Mouse (Mus musculus) MEL (cell line): ENCODE measurements around the gene Rbfox3. TPM values are rescaled to one million over a fixed set of nuclear protein-coding genes. Genes with fewer than 3 reads are reported as not detected.

Source experiments
- DNase-seq: peaks from one replicate; pipeline ENCODE4 v3.0.0; 2011; ENCODE audit warnings: low read depth, low spot score
- H3K27ac ChIP-seq: 2 replicates; pipeline ENCODE4 v1.5.1; 2012; ENCODE audit warnings: low read depth, mild to moderate bottlenecking, control low read depth, low read length, moderate library complexity; ENCODE audit not compliant: control insufficient read depth
- H3K27me3 ChIP-seq, 2 experiments: fragments of 150-350 bp in 1 of 2; sonication (generic) in 1 of 2; 2 replicates each; pipeline ENCODE4 v1.6.1; 2012; ENCODE audit warnings: low read length in 2 of 2, mild to moderate bottlenecking in 2 of 2, improper control_type of control experiment in 1 of 2, moderate library complexity in 1 of 2; ENCODE audit not compliant: insufficient read depth in 2 of 2, control insufficient read depth in 1 of 2
- H3K36me3 ChIP-seq, 2 experiments: 2 replicates each; pipeline ENCODE4 v1.6.1; 2012 to 2014; ENCODE audit warnings: low read length in 2 of 2, improper control_type of control experiment in 1 of 2, inconsistent platforms in 1 of 2, mild to moderate bottlenecking in 1 of 2; ENCODE audit not compliant: insufficient read depth in 2 of 2, control insufficient read depth in 1 of 2
- H3K4me1 ChIP-seq, 2 experiments: fragments of 150-350 bp in 1 of 2; sonication (generic) in 1 of 2; 2 replicates each; pipeline ENCODE4 v1.6.1; 2012; ENCODE audit warnings: low read length in 2 of 2, improper control_type of control experiment in 1 of 2, mild to moderate bottlenecking in 1 of 2; ENCODE audit not compliant: insufficient read depth in 2 of 2, control insufficient read depth in 1 of 2
- H3K4me3 ChIP-seq, 2 experiments: fragments of 150-350 bp in 1 of 2; sonication (generic) in 1 of 2; 2 replicates each; pipeline ENCODE4 v1.5.1; 2012; ENCODE audit warnings: low read depth in 2 of 2, low read length in 2 of 2, mild to moderate bottlenecking in 2 of 2, moderate library complexity in 2 of 2, control low read depth in 1 of 2, improper control_type of control experiment in 1 of 2; ENCODE audit not compliant: control insufficient read depth in 1 of 2, insufficient read depth in 1 of 2
- H3K79me2 ChIP-seq: 2 replicates; pipeline ENCODE4 v1.6.1; 2012; ENCODE audit warnings: mild to moderate bottlenecking, low read length, moderate library complexity; ENCODE audit not compliant: control insufficient read depth, poor library complexity, insufficient read depth
- H3K9ac ChIP-seq: 2 replicates; pipeline ENCODE4 v1.6.1; 2012; ENCODE audit warnings: low read depth, mild to moderate bottlenecking, control low read depth, low read length, moderate library complexity; ENCODE audit not compliant: control insufficient read depth, poor library complexity, severe bottlenecking
- H3K9me3 ChIP-seq: fragments of 150-350 bp; sonication (generic); replicated peaks from 2 replicates; pipeline ENCODE4 v1.6.1; 2012; ENCODE audit warnings: mild to moderate bottlenecking, low read length, improper control_type of control experiment, moderate library complexity; ENCODE audit not compliant: insufficient read depth
- CHD2 ChIP-seq: IDR thresholded peaks from 2 replicates; pipeline ENCODE4 v1.6.1; 2011; ENCODE audit warnings: low read length, improper control_type of control experiment
- E2F4 ChIP-seq: IDR thresholded peaks from 2 replicates; pipeline ENCODE4 v1.6.1; 2011; ENCODE audit warnings: low read depth, low read length, improper control_type of control experiment, borderline replicate concordance
- EP300 ChIP-seq, 2 experiments: IDR thresholded peaks; 2 replicates each; pipeline ENCODE4 v1.6.1; 2011; ENCODE audit warnings: improper control_type of control experiment in 2 of 2, low read length in 2 of 2, low read depth in 1 of 2, mild to moderate bottlenecking in 1 of 2
- GABPA ChIP-seq: IDR thresholded peaks from 2 replicates; pipeline ENCODE4 v1.6.1; 2012; ENCODE audit warnings: low read depth, mild to moderate bottlenecking, inconsistent platforms, low read length, improper control_type of control experiment, moderate library complexity
- GATA1 ChIP-seq: IDR thresholded peaks from 2 replicates; pipeline ENCODE4 v1.6.1; 2011; ENCODE audit warnings: low read depth, low read length, improper control_type of control experiment
- MAX ChIP-seq: IDR thresholded peaks from 2 replicates; pipeline ENCODE4 v1.6.1; 2011; ENCODE audit warnings: low read length, improper control_type of control experiment
- MAZ ChIP-seq: IDR thresholded peaks from 2 replicates; pipeline ENCODE4 v1.6.1; 2012; ENCODE audit warnings: low read depth, mild to moderate bottlenecking, inconsistent platforms, low read length, improper control_type of control experiment
- MEF2A ChIP-seq: IDR thresholded peaks from 2 replicates; pipeline ENCODE4 v1.6.1; 2014; ENCODE audit warnings: low read depth, mild to moderate bottlenecking, inconsistent platforms, low read length, improper control_type of control experiment; ENCODE audit not compliant: poor library complexity, insufficient replicate concordance, severe bottlenecking; ENCODE audit errors: extremely low read depth
- MXI1 ChIP-seq: IDR thresholded peaks from 2 replicates; pipeline ENCODE4 v1.6.1; 2011; ENCODE audit warnings: mild to moderate bottlenecking, low read depth, low read length, improper control_type of control experiment
- MYB ChIP-seq: IDR thresholded peaks from 2 replicates; pipeline ENCODE4 v1.6.1; 2011; ENCODE audit warnings: mild to moderate bottlenecking, low read depth, low read length, improper control_type of control experiment
- MYC ChIP-seq: IDR thresholded peaks from 2 replicates; pipeline ENCODE4 v1.6.1; 2011; ENCODE audit warnings: low read depth, mild to moderate bottlenecking, low read length, improper control_type of control experiment, moderate library complexity
- NRF1 ChIP-seq: IDR thresholded peaks from 2 replicates; pipeline ENCODE4 v1.6.1; 2014; ENCODE audit warnings: low read depth, mild to moderate bottlenecking, inconsistent platforms, low read length, improper control_type of control experiment, moderate library complexity; ENCODE audit not compliant: poor library complexity, insufficient read depth, severe bottlenecking
- POLR2A ChIP-seq, 2 experiments: IDR thresholded peaks; 2 replicates each; pipeline ENCODE4 v1.6.1; 2011 to 2012; ENCODE audit warnings: low read length in 2 of 2, mild to moderate bottlenecking in 2 of 2, control low read depth in 1 of 2, improper control_type of control experiment in 1 of 2, low read depth in 1 of 2, moderate library complexity in 1 of 2; ENCODE audit not compliant: control insufficient read depth in 1 of 2, insufficient read depth in 1 of 2, poor library complexity in 1 of 2
- POLR2AphosphoS5 ChIP-seq: IDR thresholded peaks from 2 replicates; pipeline ENCODE4 v1.6.1; 2012; ENCODE audit warnings: low read depth, borderline replicate concordance, mild to moderate bottlenecking, inconsistent platforms, low read length, moderate library complexity, mixed read lengths
- RAD21 ChIP-seq: IDR thresholded peaks from 2 replicates; pipeline ENCODE4 v1.6.1; 2011; ENCODE audit warnings: mild to moderate bottlenecking, low read depth, low read length, improper control_type of control experiment
- SIN3A ChIP-seq: IDR thresholded peaks from 2 replicates; pipeline ENCODE4 v1.6.1; 2012; ENCODE audit warnings: low read length, improper control_type of control experiment, inconsistent platforms
- TCF12 ChIP-seq: IDR thresholded peaks from 2 replicates; pipeline ENCODE4 v1.6.1; 2014; ENCODE audit warnings: low read depth, mild to moderate bottlenecking, inconsistent platforms, low read length, improper control_type of control experiment, moderate library complexity
- USF2 ChIP-seq, 2 experiments: IDR thresholded peaks; 2 replicates each; pipeline ENCODE4 v1.6.1; 2011 to 2012; ENCODE audit warnings: improper control_type of control experiment in 2 of 2, low read length in 2 of 2, borderline replicate concordance in 1 of 2, inconsistent platforms in 1 of 2, low read depth in 1 of 2, mild to moderate bottlenecking in 1 of 2; ENCODE audit not compliant: insufficient read depth in 1 of 2
- ZC3H11A ChIP-seq: IDR thresholded peaks from 2 replicates; pipeline ENCODE4 v1.6.1; 2012; ENCODE audit warnings: low read depth, mild to moderate bottlenecking, inconsistent platforms, low read length, improper control_type of control experiment
- ZKSCAN1 ChIP-seq: IDR thresholded peaks from 2 replicates; pipeline ENCODE4 v1.6.1; 2012; ENCODE audit warnings: low read depth, mild to moderate bottlenecking, inconsistent platforms, low read length, improper control_type of control experiment, moderate library complexity
- ZMIZ1 ChIP-seq: IDR thresholded peaks from 2 replicates; pipeline ENCODE4 v1.6.1; 2012; ENCODE audit warnings: low read depth, mild to moderate bottlenecking, inconsistent platforms, low read length, improper control_type of control experiment, moderate library complexity
- ZNF384 ChIP-seq: IDR thresholded peaks from 2 replicates; pipeline ENCODE4 v1.6.1; 2012; ENCODE audit warnings: low read depth, mild to moderate bottlenecking, inconsistent platforms, low read length, improper control_type of control experiment
- polyA plus RNA-seq, 2 experiments: library from polyadenylated mRNA; stranded (reverse) in 1 of 2; unstranded in 1 of 2; fragments of >175 nt in 1 of 2; fragments of >200 nt in 1 of 2; gene quantifications; 2 replicates each; pipeline versions ENCODE4 v1.2.1 to v1.2.4; 2012; ENCODE audit warnings: low replicate concordance in 2 of 2, low read depth in 1 of 2; ENCODE audit not compliant: insufficient read length in 2 of 2, insufficient read depth in 1 of 2, missing spikeins in 1 of 2
- total RNA-seq: library from RNA; depleted of rRNA; stranded (reverse); fragments of 300-350 nt; gene quantifications from 2 replicates; pipeline ENCODE4 v1.2.3, GENCODE M21; 2012

The Rbfox3 gene
- total and polyA plus RNA-seq, 3 experiments, result not detected

- no peaks in the 10 kb centered on the region for H3K79me2 ChIP-seq
- H3K27ac ChIP-seq, result no peak overlapping the region
- H3K27me3 ChIP-seq, result no peaks in the 10 kb centered on the region
- no peak overlapping the region for H3K9ac ChIP-seq
- H3K9me3 ChIP-seq, result no peaks in the 10 kb centered on the region
- DNase-seq, result no peak
- H3K4me3 ChIP-seq, result no peak overlapping the region
- no peak for TF ChIP-seq ZMIZ1
- TF ChIP-seq CHD2, result no peak
- no peak for TF ChIP-seq MAX
- no peak for TF ChIP-seq MAZ
- no peak for TF ChIP-seq RAD21
- TF ChIP-seq MEF2A, result no peak
- no peak for TF ChIP-seq MXI1
- TF ChIP-seq MYC, result no peak
- no peak for TF ChIP-seq ZKSCAN1
- TF ChIP-seq SIN3A, result no peak
- no peak for TF ChIP-seq POLR2AphosphoS5
- TF ChIP-seq POLR2A (IDR thresholded peaks at IDR 0.05; ENCODE audit: control insufficient read depth in 1 of 2, insufficient read depth in 1 of 2, low read depth in 1 of 2, low read length in 2 of 2, poor library complexity in 1 of 2), result no peak
- no peak for TF ChIP-seq NRF1
- no peak for TF ChIP-seq USF2 (IDR thresholded peaks at IDR 0.05; ENCODE audit: borderline replicate concordance in 1 of 2, insufficient read depth in 1 of 2, low read depth in 1 of 2, low read length in 2 of 2)
- H3K4me1 ChIP-seq, result no peaks in the 10 kb centered on the region
- no peaks in the 10 kb centered on the region for H3K36me3 ChIP-seq
These were observed 79.7 kb downstream of the Rbfox3 start for GRCm38 (mm10) chr11:118831730-118832129.

- Histone ChIP-seq H3K4me1 (no peaks in the 10 kb centered on the region), H3K27me3 (no peaks in the 10 kb centered on the region), H3K27ac (no peak overlapping the region), H3K4me3 (no peak overlapping the region), H3K9ac (no peak overlapping the region), H3K9me3 (no peaks in the 10 kb centered on the region), H3K79me2 (no peaks in the 10 kb centered on the region), H3K36me3 (no peaks in the 10 kb centered on the region)
- TF ChIP-seq TCF12 (no peak), E2F4 (no peak), GATA1 (no peak), MYB (no peak), ZC3H11A (no peak), GABPA (no peak), USF2 (IDR thresholded peaks at IDR 0.05; ENCODE audit: borderline replicate concordance in 1 of 2, insufficient read depth in 1 of 2, low read depth in 1 of 2, low read length in 2 of 2) (no peak), ZNF384 (no peak), EP300 (IDR thresholded peaks at IDR 0.05; ENCODE audit: low read depth in 1 of 2, low read length in 2 of 2) (no peak), MAX (no peak), MAZ (no peak)
- DNase-seq, result no peak
These were observed 85.9 kb downstream of the Rbfox3 start for GRCm38 (mm10) chr11:118825280-118826094.
